Mouse (Mus musculus) layer of hippocampus, postnatal 10 days (tissue): Measurements from ENCODE around the gene Gm49486. TPM values are rescaled to one million over a fixed set of nuclear protein-coding genes. Genes with fewer than 3 reads are reported as not detected.
"Not testable (repeated sequence)": the region's sequence is repeated elsewhere in the genome, so short reads cannot be mapped to it uniquely, and the experiment has no call there.

Source experiments
- DNase-seq, 2 experiments: peaks; one replicate each; pipeline ENCODE4 v3.0.0; 2021; ENCODE audit warnings: low spot score in 2 of 2
- total RNA-seq, 2 experiments: library from RNA; stranded (reverse); gene quantifications; 2 replicates each; pipeline ENCODE4 v1.2.3; 2021

The Gm49486 gene
- total RNA-seq, 2 experiments from 2014 or later = 0.80 to 1.0 TPM

DNA sequence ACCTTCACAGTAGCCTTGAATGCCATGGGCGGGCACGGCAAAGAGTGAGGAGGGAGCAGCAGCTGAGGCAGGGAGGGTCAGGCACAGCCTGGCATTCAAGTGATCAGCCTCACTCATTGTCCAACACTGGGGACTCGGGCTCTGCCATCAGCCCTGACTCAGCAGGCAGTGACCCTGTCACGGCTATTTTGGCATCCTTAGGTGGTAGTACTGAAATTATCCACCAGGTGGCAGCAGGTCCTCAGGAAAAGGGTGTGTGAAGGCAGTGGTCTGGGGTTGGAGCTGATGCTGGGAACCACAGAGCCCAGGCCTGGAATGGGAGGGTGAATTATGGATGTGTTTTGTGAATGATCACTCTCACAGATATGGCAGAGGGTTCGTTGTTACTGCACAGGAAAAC is 4.5 kb upstream of the Gm49486 start:
- peak; percentile 90 to 94 for DNase-seq

DNA sequence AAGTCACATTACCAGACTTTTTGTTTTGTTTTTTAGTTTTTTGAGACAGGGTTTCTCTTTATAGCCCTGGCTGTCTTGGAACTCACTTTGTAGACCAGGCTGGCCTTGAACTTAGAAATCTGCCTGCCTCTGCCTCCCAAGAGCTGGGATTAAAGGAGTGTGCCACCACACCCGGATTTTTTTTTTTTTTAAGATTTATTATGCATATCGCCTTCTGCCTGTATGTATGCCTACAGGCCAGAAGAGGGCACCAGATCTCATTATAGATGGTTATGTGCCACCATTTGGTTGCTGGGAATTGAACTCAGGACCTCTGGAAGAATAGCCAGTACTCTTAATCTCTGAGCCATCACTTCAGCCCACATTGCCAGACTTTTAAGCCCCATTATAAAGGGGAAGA is 3.4 kb upstream of the Gm49486 start:
- not testable (repeated sequence) for DNase-seq

DNA sequence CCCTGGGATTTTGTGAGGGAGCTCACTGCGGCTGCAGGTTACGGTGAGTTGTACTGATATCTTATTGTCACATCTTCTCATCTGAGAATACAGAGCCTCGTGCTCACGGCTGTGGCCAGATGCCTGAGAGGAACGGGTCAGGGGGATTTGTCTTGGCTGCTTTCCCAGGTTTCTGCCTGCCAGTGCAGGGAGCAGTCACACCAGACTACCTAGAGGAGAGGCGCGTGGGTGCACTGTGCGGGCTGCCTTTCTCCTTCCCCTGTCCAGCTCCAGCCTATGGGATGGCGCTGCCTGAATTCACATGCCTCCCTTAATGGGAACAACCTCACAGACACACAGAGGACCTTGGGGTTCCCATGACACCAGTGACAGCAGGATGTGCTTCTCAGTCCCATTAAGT is 6.1 kb downstream of the Gm49486 start:
- DNase-seq = no peak

DNA sequence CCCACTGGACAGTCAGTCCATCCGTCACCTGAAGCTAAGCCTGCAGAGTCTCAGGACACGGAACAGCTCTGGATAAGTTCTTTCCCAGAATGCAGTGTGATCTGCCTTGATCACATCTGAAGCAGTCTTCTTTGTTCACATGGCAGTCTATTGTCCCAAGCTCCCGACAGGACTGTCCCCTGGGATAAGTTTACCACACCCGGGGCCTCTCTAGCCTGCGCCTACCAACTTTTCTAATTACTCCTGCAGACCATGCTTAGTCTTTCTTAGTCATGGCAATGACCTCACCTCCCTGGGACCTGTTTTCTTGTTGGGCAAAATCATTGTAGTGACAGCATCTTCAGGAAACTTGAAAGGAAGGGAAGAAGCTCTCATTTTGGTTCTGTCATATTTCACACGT is 8.8 kb downstream of the Gm49486 start:
- DNase-seq = no peak

DNA sequence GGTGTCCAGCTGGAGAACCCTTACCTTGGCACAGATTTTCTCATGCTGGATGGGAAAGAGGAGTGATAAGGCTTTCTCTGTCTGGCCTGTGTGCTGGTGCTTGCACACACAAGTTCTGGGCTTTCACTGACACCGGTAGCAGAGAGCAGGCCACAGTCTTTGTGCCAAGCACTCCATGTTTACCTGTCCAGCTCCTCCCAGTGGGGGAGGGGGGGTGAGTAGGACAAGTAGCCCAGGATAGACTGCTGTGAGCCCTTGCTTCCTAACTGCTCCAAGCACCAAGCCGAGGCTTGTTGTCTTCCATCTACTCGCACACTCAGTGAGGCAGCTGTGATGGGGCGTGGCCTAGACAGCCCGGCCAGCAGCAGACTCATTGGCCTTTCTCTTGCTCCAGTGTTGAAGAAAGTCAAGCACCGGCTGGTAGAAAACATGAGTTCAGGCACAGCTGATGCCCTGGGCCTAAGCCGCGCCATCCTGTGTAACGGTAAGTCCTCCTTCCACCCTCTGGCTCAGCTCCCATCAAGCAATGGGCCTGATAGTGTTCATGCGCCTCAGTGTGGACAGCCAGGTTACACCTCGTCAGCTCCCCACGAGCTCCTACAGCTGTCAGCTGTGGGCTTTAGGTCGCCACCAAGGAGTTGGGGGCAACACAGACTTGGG is 13.5 kb downstream of the Gm49486 start:
- no peak for DNase-seq

DNA sequence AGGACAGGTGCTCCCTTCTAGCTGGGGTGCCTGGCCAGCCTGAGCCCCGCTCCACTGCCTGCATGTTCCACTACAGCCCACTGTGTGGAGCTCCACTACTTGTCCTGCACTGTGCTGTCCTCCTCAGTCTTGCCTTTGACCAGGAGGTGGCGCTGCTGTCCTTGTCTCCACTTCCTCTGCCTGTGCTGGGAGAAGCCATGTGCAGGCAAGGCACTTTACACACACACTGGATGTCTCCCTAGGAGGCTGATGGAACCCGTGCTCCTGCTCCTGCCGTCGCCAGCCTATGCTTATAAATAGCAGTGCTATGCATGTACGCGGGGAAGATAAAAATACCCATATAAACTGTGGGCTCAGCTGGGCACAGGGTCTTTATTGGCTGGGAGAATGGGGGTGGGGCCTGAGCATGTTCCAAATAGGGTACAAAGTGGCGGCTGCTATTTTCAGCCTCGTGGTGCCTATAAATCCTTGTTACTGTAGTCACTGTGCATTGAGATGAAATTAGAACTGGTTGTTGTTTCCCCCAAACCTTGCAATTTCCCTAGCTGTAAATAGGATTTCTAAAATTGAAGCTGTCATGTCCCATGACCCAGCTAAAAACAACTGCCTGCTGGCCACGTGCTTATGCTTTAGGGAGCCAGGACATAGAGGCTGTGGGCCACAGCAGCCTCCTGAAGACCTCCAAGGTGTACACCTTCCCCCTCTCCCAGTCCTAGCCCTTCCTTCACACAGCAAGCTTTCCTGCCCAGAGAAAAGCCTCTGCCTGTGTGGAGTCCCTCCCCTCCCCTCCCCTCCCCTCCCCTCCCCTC is 14.2 kb downstream of the Gm49486 start:
- DNase-seq = peak; percentile 99

DNA sequence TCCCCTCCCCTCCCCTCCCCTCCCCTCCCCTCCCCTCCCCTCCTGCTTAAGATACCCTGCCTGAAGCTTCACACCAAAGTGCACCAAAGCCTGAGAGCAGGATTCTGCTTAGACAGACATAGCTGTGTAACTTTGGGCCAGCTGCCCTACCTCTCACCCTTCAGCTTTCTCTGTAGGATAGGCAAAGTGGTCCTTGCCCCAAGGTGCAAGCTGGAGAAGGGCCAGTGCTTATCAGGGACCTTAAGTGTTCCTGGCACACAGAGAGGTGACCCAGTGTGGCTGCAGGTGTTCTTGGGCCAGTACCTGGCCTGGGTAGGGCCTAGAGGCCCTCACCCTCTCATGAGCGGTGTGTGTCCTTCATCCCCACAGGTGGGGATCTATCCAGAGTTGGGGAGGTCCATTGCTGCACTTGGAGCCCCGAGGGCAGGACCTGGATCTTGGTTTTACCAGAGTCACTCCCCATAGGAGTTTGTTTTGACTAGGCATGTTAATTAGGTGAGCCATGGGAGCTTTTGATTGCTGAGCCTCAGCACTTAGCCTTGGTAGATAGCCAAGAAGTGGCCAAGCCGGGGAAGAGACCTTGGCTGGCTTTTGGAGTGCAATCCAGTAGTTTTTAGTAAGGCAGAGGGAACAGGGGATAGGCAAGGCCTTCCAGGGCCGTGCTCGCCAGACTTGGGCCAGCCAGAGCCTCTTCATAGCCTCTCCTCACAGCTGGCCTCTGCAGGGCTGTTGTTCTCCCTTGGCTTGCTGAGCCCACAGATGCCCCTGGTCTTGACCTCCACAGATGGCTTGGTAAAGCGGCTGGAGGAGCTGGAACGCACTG is 15.1 kb downstream of the Gm49486 start:
- no peak for DNase-seq

DNA sequence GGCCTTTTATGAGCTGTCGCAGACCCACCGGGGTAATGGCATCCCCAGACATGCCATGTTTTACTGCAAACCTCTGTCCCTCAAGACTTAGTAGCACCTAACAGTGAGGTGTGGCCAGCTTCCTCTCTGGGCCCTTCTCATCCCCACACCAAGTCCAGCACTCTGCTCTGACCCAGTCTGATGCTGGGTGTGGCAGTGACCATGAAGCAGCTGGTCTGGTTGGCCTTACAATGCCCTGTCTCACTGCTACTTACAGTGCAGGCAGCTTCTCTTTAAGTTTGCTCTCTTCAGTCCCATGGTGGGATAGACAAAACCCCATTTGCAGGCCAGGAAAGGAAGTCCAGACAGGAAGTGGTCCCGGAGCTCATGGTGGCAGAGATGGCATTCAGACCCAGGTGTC is 16.1 kb downstream of the Gm49486 start:
- DNase-seq = no peak

DNA sequence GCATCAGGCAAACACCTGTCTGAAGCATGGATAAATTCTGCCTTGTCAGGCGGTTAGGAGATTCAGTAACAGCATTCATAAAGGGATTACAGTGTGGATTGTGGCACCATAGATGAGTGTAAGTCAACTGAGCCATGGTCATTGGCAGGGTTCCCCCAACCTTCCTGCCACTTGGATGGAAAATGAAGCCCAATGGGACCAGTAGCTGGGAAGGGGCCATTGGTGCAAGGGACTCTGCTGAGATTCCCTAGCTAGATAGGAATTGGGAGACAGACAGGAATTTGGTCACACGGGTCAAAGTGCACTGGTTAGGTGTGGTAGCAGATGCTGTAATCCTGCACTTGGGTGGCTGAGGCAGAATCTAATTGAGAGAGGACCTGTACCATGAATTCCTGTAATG is 21.0 kb downstream of the Gm49486 start:
- DNase-seq = no peak

DNA sequence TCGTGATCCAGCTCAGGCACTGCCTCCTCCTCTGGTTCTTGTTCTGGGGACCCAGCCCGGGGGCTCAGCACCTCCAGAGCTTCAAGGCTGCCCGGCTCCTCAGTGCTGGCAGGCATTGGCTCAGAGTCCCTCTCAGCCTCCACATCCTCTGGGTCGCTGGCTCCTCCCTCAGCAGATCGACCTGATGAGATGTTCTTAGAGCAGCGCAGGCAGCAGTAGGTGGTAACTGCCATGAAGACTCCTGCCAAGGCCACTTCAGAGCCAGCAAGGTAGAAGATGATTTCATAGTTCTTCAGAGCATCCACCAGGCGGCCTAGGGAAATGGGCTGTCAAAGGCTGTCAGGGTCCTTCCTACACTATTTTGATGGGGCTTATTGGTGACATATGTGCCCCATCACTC is 22.0 kb downstream of the Gm49486 start:
- DNase-seq = no peak

DNA sequence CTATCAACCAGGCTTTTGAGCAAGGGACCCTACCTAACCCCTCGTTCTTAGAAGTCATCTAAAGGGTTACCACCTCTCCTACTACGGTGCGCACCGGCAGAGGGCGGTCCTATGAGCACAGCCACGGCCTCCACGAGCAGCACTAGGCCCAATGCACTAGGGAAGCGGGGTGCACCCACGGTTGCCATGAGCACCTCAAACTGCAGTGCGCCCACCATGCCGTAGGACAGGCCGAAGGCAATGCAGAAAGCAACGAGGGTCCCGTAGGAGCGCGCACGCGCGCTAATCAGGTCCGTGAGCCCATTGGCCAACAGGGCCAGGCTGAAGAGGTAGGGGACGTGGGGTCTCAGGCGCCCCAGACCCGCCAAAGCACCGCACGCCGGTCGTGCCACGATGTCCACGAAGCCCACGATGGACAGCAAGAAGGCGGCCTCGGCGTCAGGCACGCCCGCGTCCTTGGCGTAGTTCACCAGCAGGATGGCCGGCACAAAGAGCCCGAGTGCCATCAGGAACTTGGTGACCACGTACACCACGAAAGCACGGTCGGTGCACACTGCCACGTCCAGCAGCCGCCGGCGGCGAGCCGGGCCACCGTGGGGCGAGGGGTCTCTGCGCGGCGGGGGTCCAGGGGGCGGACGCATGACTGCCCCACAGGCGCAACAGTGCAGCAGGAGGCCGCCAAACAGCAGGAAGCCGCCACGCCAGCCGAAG is 22.7 kb downstream of the Gm49486 start:
- peak; percentile 35 to 51 for DNase-seq

DNA sequence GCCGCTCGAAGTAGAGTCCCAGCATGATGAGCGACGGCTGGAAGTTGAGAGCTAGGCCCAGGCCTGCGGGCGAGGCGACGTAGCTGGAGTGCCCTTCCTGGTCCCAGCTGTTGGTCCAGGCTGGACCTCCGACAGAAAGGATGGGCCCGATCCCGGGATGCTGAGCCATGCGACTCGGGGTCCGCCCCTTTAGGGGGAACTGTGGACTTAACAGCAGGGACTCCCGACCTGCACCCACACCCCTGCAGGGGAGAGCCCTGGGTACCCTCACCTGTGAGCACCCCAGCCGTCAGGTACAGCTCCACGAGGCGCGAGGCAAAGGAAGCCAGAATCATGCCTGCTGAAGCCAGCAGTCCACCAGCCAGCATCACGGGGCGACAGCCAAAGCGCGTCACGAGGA is 23.4 kb downstream of the Gm49486 start:
- no peak for DNase-seq

DNA sequence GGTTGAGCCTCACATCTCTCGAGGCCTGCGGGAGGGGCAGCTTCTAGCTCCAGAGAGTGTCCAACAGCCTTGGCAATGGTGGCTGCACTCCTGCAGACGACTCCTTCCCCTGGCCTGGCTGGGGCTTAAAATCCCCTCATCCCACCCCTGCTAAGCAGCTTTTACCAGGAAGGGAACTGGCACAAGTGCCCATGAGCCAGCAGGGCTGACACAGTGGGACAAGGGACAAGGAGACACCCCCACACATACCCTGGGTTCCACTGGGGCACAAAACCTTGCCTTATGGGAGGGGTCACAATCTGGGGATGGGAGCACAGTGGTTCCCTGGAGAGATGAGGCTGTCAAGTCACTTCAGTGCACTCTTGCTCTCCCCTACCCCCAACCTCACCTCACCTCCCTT is 25.5 kb downstream of the Gm49486 start, which contains the start of gene Slc16a8:
TSS of gene Slc16a8 (minus strand) at position 101 of the 400 bp plus-strand sequence.
- DNase-seq = no peak

DNA sequence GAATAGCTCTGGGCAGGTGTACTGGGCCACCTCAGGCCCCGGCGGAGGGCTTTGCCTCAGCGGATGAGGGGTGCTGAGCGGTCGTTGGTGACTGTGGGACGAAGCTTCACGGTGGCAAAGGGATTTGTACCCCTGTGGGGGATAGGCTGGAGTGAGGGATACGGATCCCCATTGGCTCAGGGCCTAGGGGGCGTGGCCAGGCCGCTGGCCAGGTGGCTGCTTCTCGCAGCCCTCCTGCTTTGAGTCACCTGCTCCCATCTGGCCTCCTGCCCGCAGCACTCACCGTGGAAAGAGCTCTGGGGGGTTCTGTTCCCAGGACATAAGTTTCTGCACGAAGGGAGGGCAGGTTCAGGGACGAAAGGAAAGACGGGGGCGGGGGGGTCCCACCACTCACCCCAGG is 29.3 kb downstream of the Gm49486 start:
- no peak for DNase-seq

DNA sequence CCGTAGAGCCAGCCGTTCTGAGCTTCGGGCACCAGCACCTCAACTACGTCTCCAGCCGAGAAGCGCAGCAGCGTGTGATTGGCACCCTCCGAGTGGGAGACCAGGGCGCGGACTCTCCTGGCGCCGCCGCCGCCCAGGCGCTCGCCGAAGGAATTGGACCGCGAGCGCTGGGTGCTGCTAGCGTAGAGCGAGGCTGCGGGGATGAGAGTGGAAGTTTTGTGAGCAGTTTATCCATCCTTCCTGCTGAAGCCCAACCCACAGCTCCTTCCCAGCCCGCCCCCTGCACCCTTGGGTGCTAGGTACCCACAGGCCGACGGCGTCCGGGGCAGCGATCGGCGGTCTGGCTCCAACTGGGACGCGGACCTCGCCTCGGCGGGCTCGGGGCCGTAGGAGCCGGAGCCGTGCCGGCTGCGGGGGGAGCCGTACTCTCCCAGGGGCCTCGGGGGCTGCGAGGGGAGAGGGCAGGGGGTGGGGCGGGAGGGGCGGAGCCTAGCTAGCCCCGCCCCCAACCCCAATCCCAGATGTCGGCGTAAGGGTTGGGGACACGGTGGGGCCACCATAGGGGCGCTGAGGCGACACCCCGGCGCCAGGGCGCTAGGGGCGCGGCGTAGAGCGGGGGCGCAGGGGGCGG is 32.0 kb downstream of the Gm49486 start:
- peak; percentile 42 to 59 for DNase-seq

DNA sequence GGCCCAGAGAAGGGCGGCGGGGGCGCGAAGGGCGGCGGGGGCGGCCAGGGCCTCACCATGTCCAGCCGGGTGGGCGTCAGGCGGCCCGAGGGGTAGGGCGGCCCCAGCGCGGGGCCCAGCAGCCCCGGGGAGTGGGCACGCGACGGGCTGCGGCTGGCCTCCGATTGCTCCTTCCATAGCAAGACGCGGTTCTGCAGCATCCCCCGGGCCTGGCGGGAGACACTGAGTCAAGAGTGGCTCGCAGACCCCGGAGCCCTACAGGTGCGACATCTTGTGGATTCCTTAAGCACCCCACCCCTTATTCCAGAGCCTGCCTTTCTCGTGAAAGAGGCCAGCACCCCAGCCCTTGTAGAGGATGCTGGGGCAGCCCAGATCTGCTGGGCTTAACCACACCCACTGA is 32.6 kb downstream of the Gm49486 start:
- peak in 1 of 2 experiments; percentile 27 for DNase-seq

DNA sequence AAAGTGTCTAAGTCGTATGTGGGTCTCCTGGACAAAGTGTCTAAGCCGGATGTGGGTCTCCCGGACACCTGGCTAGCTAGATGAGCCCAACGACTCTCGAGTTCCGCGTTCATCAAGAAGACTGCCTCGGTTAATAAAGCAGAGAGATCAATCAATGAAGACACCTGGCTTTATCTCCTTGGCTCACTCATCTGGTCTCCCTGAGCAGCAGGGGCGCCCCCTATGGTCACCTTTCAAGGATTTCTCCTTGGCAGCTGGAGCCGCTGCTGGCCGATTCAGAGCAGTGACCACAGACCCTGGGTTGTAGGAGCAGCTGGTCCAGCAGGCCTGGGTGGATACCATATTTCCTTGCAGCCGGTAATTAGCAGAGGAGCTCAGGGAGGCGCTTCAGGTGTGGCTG is 33.2 kb downstream of the Gm49486 start:
- no peak for DNase-seq

DNA sequence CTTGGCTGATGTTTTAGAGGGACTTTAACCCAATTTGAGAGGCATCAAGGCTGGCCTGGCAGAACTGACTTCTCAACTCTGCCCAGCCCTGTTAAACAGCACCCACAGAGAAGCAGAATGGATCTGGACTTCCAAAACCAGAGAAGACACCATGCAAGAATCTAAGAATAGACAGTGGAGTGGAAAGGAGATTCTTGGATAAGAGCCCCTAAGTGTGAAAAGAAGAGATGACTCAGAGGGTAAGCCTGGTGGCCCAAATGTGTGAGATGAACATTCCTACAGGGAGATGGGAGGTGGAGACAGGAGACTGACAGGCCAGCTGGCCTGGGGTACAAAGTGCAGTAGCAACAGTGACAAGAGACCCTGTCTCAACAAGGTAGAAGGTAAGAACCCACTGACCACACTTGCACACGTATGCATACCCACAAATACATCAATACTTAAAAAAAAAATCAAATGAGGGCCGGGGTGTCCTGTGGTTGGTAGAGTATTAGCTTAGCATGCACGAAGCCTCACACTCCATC is 33.7 kb downstream of the Gm49486 start:
- no peak for DNase-seq

DNA sequence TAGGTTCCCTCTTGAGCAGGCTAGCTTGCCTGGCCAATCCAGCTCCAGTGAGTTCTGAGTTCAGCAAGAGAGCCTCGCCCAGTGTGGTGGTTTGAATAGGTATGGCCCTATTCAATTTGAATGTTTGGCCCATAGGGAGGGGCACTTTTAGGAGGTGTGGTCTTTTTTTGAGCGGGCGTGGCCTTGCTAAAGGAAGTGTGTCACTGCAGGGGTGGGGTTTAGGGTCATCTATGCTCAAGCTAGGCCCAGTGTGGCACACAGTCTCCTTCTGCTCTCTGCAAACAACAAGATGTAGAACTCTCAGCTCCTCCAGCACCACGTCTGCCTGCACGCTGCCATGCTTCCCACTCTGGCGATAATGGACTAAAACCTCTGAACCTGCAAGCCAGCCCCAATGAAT is 34.5 kb downstream of the Gm49486 start:
- no peak for DNase-seq

DNA sequence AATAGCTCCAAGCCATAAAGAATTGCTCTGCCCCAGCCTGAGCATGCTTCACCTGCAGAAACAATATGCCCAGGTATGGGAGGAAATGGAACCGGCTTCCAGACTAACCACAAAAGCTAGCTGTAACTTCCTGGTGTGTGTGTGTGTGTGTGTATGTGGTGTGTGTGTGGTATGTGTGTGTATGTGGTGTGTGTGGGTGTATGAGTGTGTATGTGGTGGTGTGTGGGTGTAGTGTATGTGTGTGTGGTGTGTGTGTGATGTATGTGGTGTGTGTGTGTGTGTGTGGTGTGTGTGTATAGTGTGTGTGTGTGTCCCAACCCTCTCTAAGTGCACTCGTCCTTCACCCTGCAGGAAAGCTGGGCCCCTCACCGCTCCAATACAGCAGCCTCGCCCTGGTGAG is 36.2 kb downstream of the Gm49486 start:
- DNase-seq = no peak

DNA sequence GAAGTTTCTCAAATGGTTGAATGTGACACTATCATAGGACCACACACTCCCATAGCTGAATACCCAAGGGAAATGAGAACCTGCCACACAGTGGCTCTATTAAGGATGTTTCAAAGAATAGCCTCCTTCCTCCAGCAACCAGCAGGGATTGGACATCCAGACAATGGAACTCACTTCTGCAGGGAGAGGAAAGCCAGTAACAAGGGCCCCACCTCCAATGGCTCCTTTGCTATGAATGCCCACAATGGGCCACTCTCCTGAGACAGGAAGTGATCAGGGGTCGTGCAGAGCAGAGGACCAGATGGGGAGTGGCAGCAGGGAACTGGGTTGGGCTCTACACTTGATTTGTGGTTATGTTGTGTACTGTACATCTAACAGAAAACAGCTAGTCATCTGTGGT is 39.3 kb downstream of the Gm49486 start:
- DNase-seq = no peak
